Mouse (Mus musculus) G1E (cell line): ENCODE measurements at regions not wholly inside any gene's neighbourhood (a gene's known extent, or its start where the extent isn't known, plus 50 kb on each side); places are given as distances from the start of the nearest gene placed in this dataset.

ENCODE experiments used
- ATAC-seq: 2 replicates; pipeline ENCODE4 v1.8.0; 2016; ENCODE audit warnings: mild to moderate bottlenecking; ENCODE audit not compliant: insufficient number of reproducible peaks, poor library complexity, low FRiP score, severe bottlenecking; ENCODE audit errors: extremely low read depth
- DNase-seq: peaks from one replicate; pipeline ENCODE4 v3.0.0; 2012; ENCODE audit warnings: low spot score
- H3K27me3 ChIP-seq: 2 replicates; pipeline ENCODE4 v1.6.1; 2012; ENCODE audit warnings: mild to moderate bottlenecking, low read length, inconsistent platforms; ENCODE audit not compliant: insufficient read depth
- H3K36me3 ChIP-seq: replicated peaks from 2 replicates; pipeline ENCODE3; 2012; ENCODE audit warnings: mild to moderate bottlenecking, inconsistent platforms
- H3K4me1 ChIP-seq: 2 replicates; pipeline ENCODE4 v1.6.1; 2012; ENCODE audit warnings: low read depth, low read length, inconsistent platforms, mixed read lengths; ENCODE audit not compliant: insufficient read depth
- H3K4me3 ChIP-seq: 2 replicates; pipeline ENCODE4 v1.5.1; 2012; ENCODE audit warnings: low read depth, mild to moderate bottlenecking, inconsistent platforms, low read length, moderate library complexity, mixed read lengths
- H3K9me3 ChIP-seq: replicated peaks from 2 replicates; pipeline ENCODE4 v1.6.1; 2012; ENCODE audit warnings: inconsistent platforms
- CTCF ChIP-seq: IDR thresholded peaks from 2 replicates; pipeline ENCODE4 v1.5.1; 2012; ENCODE audit warnings: low read depth, low read length, inconsistent platforms, mixed read lengths
- GATA1 ChIP-seq: IDR thresholded peaks from 2 replicates; pipeline ENCODE4 v1.6.1; 2012; ENCODE audit warnings: borderline replicate concordance, low read length, inconsistent platforms, mixed read lengths
- GATA2 ChIP-seq: IDR thresholded peaks from 2 replicates; pipeline ENCODE4 v1.6.1; 2012; ENCODE audit warnings: low read depth, low read length, inconsistent platforms, borderline replicate concordance
- POLR2AphosphoS5 ChIP-seq: IDR thresholded peaks from 2 replicates; pipeline ENCODE4 v1.6.1; 2012; ENCODE audit warnings: low read depth, low read length, inconsistent platforms; ENCODE audit not compliant: insufficient replicate concordance
- TAL1 ChIP-seq: conservative IDR thresholded peaks from 2 replicates; pipeline ENCODE4 v1.6.1; 2012; ENCODE audit warnings: low read depth, low read length, inconsistent platforms, mixed read lengths

DNA sequence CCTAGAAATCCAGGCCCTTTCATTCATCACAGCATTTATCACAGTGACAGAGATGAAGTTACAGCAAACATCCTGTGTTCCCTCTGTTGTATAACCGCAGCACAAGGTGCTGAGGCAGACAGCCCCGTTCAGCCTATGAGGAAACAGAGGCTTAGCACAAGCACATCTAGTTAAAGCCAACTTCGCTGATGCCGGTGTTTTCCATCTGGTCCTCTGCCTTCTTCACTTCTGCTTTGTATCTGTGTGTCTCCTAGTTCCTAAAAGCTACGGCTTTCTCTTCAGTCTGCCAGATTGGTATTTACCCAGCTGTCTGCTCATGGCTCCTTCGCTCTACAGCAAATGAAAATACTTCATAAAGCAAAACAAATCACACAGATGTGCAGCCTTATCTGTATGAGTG lies 256.5 kb upstream of the Clint1 start:
- no peaks in the 10 kb centered on the region for H3K4me1 ChIP-seq
- no peak for DNase-seq
- H3K4me3 ChIP-seq: no peak overlapping the region
- ATAC-seq: no peak
- TF ChIP-seq CTCF (no peak), GATA2 (no peak), POLR2AphosphoS5 (no peak), GATA1 (no peak), TAL1 (no peak)
- H3K36me3 ChIP-seq: no peaks in the 10 kb centered on the region
- no peaks in the 10 kb centered on the region for H3K9me3 ChIP-seq
- H3K27me3 ChIP-seq: no peaks in the 10 kb centered on the region

- Histone ChIP-seq H3K4me3 (no peak overlapping the region), H3K4me1 (no peaks in the 10 kb centered on the region), H3K9me3 (no peaks in the 10 kb centered on the region), H3K27me3 (no peaks in the 10 kb centered on the region), H3K36me3 (no peaks in the 10 kb centered on the region)
- ATAC-seq: no peak
- TF ChIP-seq TAL1 (no peak), GATA1 (no peak), GATA2 (no peak), POLR2AphosphoS5 (no peak), CTCF (no peak)
- DNase-seq: no peak
These were observed 230.0 kb upstream of the Clint1 start for GRCm38 (mm10) chr11:45621824-45622223.

- H3K9me3 ChIP-seq: no peaks in the 10 kb centered on the region
- no peak overlapping the region for H3K4me3 ChIP-seq
- DNase-seq (no peak), ATAC-seq (no peak)
- H3K36me3 ChIP-seq: no peaks in the 10 kb centered on the region
- no peak for TF ChIP-seq CTCF
- no peak for TF ChIP-seq GATA2
- TF ChIP-seq TAL1: no peak
- no peak for TF ChIP-seq GATA1
- no peak for TF ChIP-seq POLR2AphosphoS5
- H3K4me1 ChIP-seq: no peaks in the 10 kb centered on the region
- no peaks in the 10 kb centered on the region for H3K27me3 ChIP-seq
These were observed 229.2 kb upstream of the Clint1 start for GRCm38 (mm10) chr11:45622701-45623100.

DNA sequence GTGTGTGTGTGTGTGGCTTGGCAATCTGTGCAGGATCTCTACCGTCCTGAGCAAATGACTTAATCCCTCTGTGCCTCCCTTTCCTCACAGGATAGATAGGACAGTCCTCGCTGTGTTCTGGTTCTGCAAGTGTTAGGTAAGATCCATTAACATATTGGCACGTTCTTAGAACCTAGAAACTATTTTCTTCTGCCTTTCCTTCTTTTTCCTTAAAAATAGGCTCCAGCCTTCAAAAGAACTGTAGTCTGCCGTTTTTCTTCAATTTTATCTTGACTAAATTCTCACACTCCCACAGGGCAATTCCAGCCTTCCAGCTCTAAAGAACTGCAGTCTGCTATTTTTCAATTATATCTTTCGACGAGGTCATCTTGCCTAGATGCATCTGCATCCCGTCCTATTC lies 227.6 kb upstream of the Clint1 start:
- ATAC-seq: no peak
- H3K4me3 ChIP-seq: no peak overlapping the region
- TF ChIP-seq GATA1 (no peak), TAL1 (no peak), GATA2 (no peak), POLR2AphosphoS5 (no peak), CTCF (no peak)
- H3K27me3 ChIP-seq: no peaks in the 10 kb centered on the region
- no peaks in the 10 kb centered on the region for H3K4me1 ChIP-seq
- no peak for DNase-seq
- H3K36me3 ChIP-seq: no peaks in the 10 kb centered on the region
- H3K9me3 ChIP-seq: no peaks in the 10 kb centered on the region

- H3K27me3 ChIP-seq: no peaks in the 10 kb centered on the region
- DNase-seq (no peak), ATAC-seq (no peak)
- H3K36me3 ChIP-seq: no peaks in the 10 kb centered on the region
- no peaks in the 10 kb centered on the region for H3K4me1 ChIP-seq
- H3K4me3 ChIP-seq: no peak overlapping the region
- TF ChIP-seq POLR2AphosphoS5: no peak
- peak; percentile 50 for TF ChIP-seq CTCF
- TF ChIP-seq GATA1: no peak
- H3K9me3 ChIP-seq: no peaks in the 10 kb centered on the region
These were observed 222.6 kb upstream of the Clint1 start for GRCm38 (mm10) chr11:45629250-45629649.

- no peaks in the 10 kb centered on the region for H3K9me3 ChIP-seq
- no peaks in the 10 kb centered on the region for H3K4me1 ChIP-seq
- no peak for TF ChIP-seq TAL1
- no peak for TF ChIP-seq GATA1
- TF ChIP-seq GATA2: no peak
- no peak for TF ChIP-seq POLR2AphosphoS5
- no peak for TF ChIP-seq CTCF
- no peak for ATAC-seq
- no peak for DNase-seq
- H3K36me3 ChIP-seq: no peaks in the 10 kb centered on the region
- H3K27me3 ChIP-seq: no peaks in the 10 kb centered on the region
- H3K4me3 ChIP-seq: no peak overlapping the region
These were observed 217.2 kb upstream of the Clint1 start for GRCm38 (mm10) chr11:45634535-45635235.

- H3K27me3 ChIP-seq: no peaks in the 10 kb centered on the region
- no peak for TF ChIP-seq CTCF
- TF ChIP-seq TAL1: no peak
- TF ChIP-seq POLR2AphosphoS5: no peak
- ATAC-seq (no peak), DNase-seq (no peak)
- H3K36me3 ChIP-seq: no peaks in the 10 kb centered on the region
- no peaks in the 10 kb centered on the region for H3K9me3 ChIP-seq
- H3K4me1 ChIP-seq: no peaks in the 10 kb centered on the region
- H3K4me3 ChIP-seq: no peak overlapping the region
These were observed 216.0 kb upstream of the Clint1 start for GRCm38 (mm10) chr11:45635896-45636295.
